8 mouse cellular contexts compared by ENCODE assay signal in the genomic region with DNA sequence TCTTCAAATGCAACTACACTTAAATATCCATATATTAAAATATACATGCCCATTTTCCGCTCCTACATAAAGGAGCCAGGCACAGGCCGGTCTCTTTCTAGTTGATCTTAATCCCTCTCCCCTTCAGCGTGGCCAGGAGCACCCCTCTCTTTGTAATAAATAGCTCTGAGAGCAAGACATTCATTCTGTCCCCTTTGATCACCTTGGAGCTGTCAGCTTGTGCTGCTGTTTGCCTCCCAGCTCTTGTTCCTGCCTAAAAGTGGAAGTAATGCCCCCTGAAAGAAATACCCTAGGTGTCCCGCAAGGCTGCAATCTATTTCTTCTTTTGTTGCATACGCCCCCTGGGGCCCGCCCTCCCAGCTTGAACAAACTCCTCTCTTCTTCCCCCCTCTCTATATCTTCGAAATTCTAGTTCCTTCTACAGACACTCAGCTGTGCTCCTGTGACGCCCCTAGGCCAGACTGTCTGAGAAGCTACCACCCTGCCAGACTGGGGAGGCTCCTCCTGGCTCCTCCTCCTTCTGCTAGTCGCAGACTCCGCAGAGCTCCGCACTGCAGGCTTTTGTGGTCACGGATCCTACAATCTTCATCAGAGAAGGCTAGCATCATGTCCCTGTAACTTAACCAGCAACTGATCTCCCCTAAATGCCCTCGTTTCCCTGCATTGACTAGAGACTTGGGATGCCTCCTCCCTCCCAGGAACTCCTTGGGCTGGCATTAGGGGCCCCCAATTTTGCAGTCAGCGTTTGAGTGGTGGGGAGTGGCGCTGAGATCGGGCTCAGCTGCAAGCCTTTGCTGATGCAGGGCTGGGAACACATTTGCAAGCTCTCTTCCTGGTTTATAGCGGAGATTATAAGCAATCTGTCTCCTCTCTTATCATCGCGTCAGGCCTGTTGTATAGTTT.
DNase-seq lines count a peak whose midpoint lies in the region; ATAC-seq lines count a peak whose summit lies in the region.

No protein-coding gene starts in this region.

- H3K27ac ChIP-seq in hindbrain, embryonic 11.5 days (ENCODE audit: low read depth, low read length), result peak overlapping the region; percentile 95

- no peaks in the 10 kb centered on the region for H3K9me3 ChIP-seq in hindbrain, embryonic 11.5 days (ENCODE audit: control insufficient read depth, low read length)

- peak; percentile 98 for ATAC-seq in hindbrain, embryonic 11.5 days (ENCODE audit: low FRiP score)
- no peak for ATAC-seq in erythroid progenitor cell, adult 5-6 weeks (replicated peaks; ENCODE audit: low FRiP score, poor library complexity, severe bottlenecking)

- peak overlapping the region; percentile 58 for H3K4me2 ChIP-seq in hindbrain, embryonic 11.5 days (replicated peaks; ENCODE audit: low read depth, low read length)

- H3K4me3 ChIP-seq in hindbrain, embryonic 11.5 days (ENCODE audit: low read depth, low read length), result peak overlapping the region; percentile 30

- no peaks in the 10 kb centered on the region for H3K36me3 ChIP-seq in hindbrain, embryonic 11.5 days (ENCODE audit: control insufficient read depth, insufficient read depth, low read length)

- H3K4me1 ChIP-seq in hindbrain, embryonic 11.5 days (replicated peaks; ENCODE audit: control insufficient read depth, insufficient read depth, low read length), result peaks cover 4% of the 10 kb centered on the region; the same call in 1 of the 2 replicates

- DNase-seq in ES-CJ7 (ENCODE audit: low read depth, low spot score), result peak; percentile 33
- DNase-seq in cerebellum, adult 9-10 months, result peak; percentile 41
- peak; percentile 17 to 55 for DNase-seq in frontal cortex, adult 2 months (ENCODE audit: extremely low spot score in 1 of 2, low spot score in 1 of 2)
- DNase-seq in hindbrain, embryonic 11.5 days (ENCODE audit: low spot score), result peak; percentile 77
- peak; percentile 55 to 63 for DNase-seq in left cerebral cortex, adult 18-20 months (ENCODE audit: low spot score in 2 of 2)
- peak; percentile 8 for DNase-seq in lung, postnatal 36 days
- DNase-seq in skeletal muscle tissue, adult 2 months (ENCODE audit: low read depth, low spot score), result peak; percentile 27

- H3K9ac ChIP-seq in hindbrain, embryonic 11.5 days (ENCODE audit: low read depth, low read length), result peak overlapping the region; percentile 66

- H3K27me3 ChIP-seq in hindbrain, embryonic 11.5 days (ENCODE audit: control insufficient read depth, insufficient read depth, low read length), result no peaks in the 10 kb centered on the region

- 2% methylated on average over 19 of the region's 19 CpGs for WGBS in hindbrain, embryonic 11.5 days

Comparison
In these comparisons a context has a peak if more than half of its experiments do, and no peak if none do; other contexts are left out.
1. DNase-seq: peak in every context shown above with its lines; median percentile 77 in hindbrain, embryonic 11.5 days; 59 in left cerebral cortex, adult 18-20 months; 41 in cerebellum, adult 9-10 months; 36 in frontal cortex, adult 2 months; 33 in ES-CJ7; 27 in skeletal muscle tissue, adult 2 months; 8 in lung, postnatal 36 days.